Mouse (Mus musculus) hindbrain, embryonic 11.5 days (tissue): ENCODE data around the gene Slc22a17. TPM values are rescaled to one million over a fixed set of nuclear protein-coding genes. Genes with fewer than 3 reads are reported as not detected.
A peak's percentile ranks its signal among the peaks of the same experiment; 100 is the strongest.

ENCODE experiments used
- ATAC-seq: fragments of 200-750 bp; cut with Nextera tagmentation; 2 replicates; pipeline ENCODE4 v1.8.0; 2017; ENCODE audit warnings: mild to moderate bottlenecking, moderate TSS enrichment, moderate library complexity; ENCODE audit not compliant: low FRiP score
- DNase-seq: peaks from one replicate; pipeline ENCODE4 v3.0.0-alpha.2; 2015; ENCODE audit warnings: low spot score
- H3K27ac ChIP-seq: fragments of 300-500 bp; sonication (generic); 2 replicates; pipeline ENCODE4 v1.5.1; 2014; ENCODE audit warnings: mild to moderate bottlenecking, low read depth, low read length
- H3K27me3 ChIP-seq: fragments of 300-500 bp; sonication (generic); 2 replicates; pipeline ENCODE4 v1.6.1; 2014; ENCODE audit warnings: mild to moderate bottlenecking, low read length, moderate library complexity, mixed read lengths; ENCODE audit not compliant: control insufficient read depth, insufficient read depth
- H3K36me3 ChIP-seq: fragments of 300-500 bp; sonication (generic); 2 replicates; pipeline ENCODE4 v1.6.1; 2014; ENCODE audit warnings: mild to moderate bottlenecking, low read length, moderate library complexity, mixed read lengths; ENCODE audit not compliant: control insufficient read depth, insufficient read depth
- H3K4me1 ChIP-seq: fragments of 300-500 bp; sonication (generic); replicated peaks from 2 replicates; pipeline ENCODE4 v1.6.1; 2014; ENCODE audit warnings: low read length, mixed read lengths; ENCODE audit not compliant: control insufficient read depth, insufficient read depth
- H3K4me2 ChIP-seq: fragments of 300-500 bp; sonication (generic); replicated peaks from 2 replicates; pipeline ENCODE4 v1.6.1; 2014; ENCODE audit warnings: mild to moderate bottlenecking, low read depth, low read length
- H3K4me3 ChIP-seq: fragments of 300-500 bp; sonication (generic); 2 replicates; pipeline ENCODE4 v1.5.1; 2014; ENCODE audit warnings: low read depth, low read length
- H3K9ac ChIP-seq: fragments of 300-500 bp; sonication (generic); 2 replicates; pipeline ENCODE4 v1.6.1; 2014; ENCODE audit warnings: low read depth, low read length
- H3K9me3 ChIP-seq: fragments of 300-500 bp; sonication (generic); 2 replicates; pipeline ENCODE4 v1.6.1; 2016; ENCODE audit warnings: low read length; ENCODE audit not compliant: control insufficient read depth
- WGBS: fragments of 180-500 bp; shearing (Covaris S2); extraction: QIAGEN DNeasy Blood & Tissue Kit; methylation state at CpG from one replicate; pipeline ENCODE4 v1.1.7; 2014; 5-methylcytosine and 5-hydroxymethylcytosine counted together
- polyA plus RNA-seq: library from polyadenylated mRNA; unstranded; fragments of >200 nt; fragmentation: Nextera tagmentation; extraction: Ambion mirVana; gene quantifications from 2 replicates; pipeline ENCODE4 v1.2.1, GENCODE M21; 2014

Gene Slc22a17
- polyA plus RNA-seq, 1 experiment from 2014 or later, result 41.0 TPM

GRCm38 (mm10) chr14:54942479-54942878 lies 29.5 kb upstream of the Slc22a17 start:
- no peaks in the 10 kb centered on the region for H3K27me3 ChIP-seq
- no peak overlapping the region for H3K4me2 ChIP-seq
- H3K4me3 ChIP-seq, result no peak overlapping the region
- H3K4me1 ChIP-seq, result no peaks in the 10 kb centered on the region
- DNase-seq (no peak), ATAC-seq (no peak)
- no peaks in the 10 kb centered on the region for H3K9me3 ChIP-seq
- 92% methylated on average over 8 of the region's 8 CpGs for WGBS
- no peaks in the 10 kb centered on the region for H3K36me3 ChIP-seq
- no peak overlapping the region for H3K27ac ChIP-seq
- no peak overlapping the region for H3K9ac ChIP-seq

GRCm38 (mm10) chr14:54941024-54941978 lies 28.4 kb upstream of the Slc22a17 start:
- H3K27me3 ChIP-seq, result no peaks in the 10 kb centered on the region
- WGBS, result 67% methylated on average over 13 of the region's 13 CpGs
- H3K9ac ChIP-seq, result no peak overlapping the region
- ATAC-seq (no peak), DNase-seq (no peak)
- no peaks in the 10 kb centered on the region for H3K9me3 ChIP-seq
- H3K4me1 ChIP-seq, result peaks cover 1% of the 10 kb centered on the region; the same call in 1 of the 2 replicates
- H3K36me3 ChIP-seq, result no peaks in the 10 kb centered on the region
- no peak overlapping the region for H3K27ac ChIP-seq
- no peak overlapping the region for H3K4me3 ChIP-seq
- H3K4me2 ChIP-seq, result no peak overlapping the region

DNA sequence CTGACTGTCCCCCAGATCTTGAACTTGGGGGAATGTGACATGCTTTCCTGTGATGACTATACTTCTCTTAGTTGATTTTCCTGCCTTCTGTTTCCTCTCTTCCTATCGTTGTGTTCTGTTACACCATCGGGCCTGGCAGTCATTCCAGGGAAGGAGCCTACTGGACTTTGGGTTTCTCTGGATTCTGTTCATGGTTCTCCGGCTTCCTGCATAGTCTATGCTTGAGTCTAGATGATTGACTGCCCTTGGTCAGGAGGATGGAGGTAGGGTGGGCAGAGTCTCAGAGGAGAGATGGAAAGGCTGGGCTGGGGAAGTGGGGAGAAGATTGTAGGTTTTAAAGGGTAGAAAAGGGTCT lies 27.2 kb upstream of the Slc22a17 start:
- Histone ChIP-seq H3K27ac (no peak overlapping the region), H3K9ac (no peak overlapping the region), H3K4me2 (no peak overlapping the region), H3K9me3 (no peaks in the 10 kb centered on the region), H3K4me3 (no peak overlapping the region), H3K36me3 (no peaks in the 10 kb centered on the region), H3K4me1 (peaks cover 3% of the 10 kb centered on the region; the same call in 1 of the 2 replicates), H3K27me3 (no peaks in the 10 kb centered on the region)
- 83% methylated on average over 3 of the region's 3 CpGs for WGBS
- DNase-seq, result no peak
- no peak for ATAC-seq

DNA sequence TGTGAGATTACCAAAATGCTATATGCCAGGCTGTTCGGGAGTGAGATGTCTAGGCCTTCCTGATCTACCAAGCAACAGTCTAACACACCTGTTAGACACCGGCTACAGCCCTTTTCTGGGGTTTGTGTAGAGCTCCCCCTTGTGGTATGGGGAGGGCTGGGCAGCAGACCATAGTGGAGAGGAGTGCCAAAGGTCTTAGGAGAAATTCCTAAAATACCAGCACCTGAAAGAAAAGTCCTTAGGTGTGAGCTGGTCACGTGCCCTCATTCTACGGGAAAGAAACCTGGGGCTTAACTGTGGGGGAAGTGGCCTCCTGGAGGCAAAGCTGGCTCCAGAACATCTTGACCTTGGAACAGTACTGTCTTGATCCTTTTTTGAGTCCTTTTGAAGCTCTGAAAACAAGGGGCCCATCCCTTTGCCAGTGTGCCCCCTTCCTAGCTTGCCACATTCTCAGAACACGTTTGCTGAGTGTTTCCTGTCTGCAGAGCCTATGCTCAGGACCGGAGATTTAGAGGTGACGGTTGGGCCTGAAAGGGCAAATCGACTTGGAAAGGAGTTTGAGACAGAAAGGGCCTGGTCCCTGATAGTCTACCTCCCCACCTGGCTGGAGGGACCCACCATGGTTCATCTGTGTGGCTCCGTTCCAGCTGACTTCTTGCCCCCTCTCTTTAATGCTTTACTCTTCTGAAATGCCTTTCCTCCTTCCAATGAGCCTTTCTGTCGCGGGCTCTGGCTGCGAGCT lies 26.7 kb upstream of the Slc22a17 start:
- H3K9me3 ChIP-seq, result no peaks in the 10 kb centered on the region
- peak; percentile 75 for DNase-seq
- ATAC-seq, result no peak
- peaks cover 3% of the 10 kb centered on the region; the same call in 1 of the 2 replicates for H3K4me1 ChIP-seq
- no peak overlapping the region for H3K27ac ChIP-seq
- no peak overlapping the region for H3K9ac ChIP-seq
- 52% methylated on average over 12 of the region's 12 CpGs for WGBS
- H3K4me2 ChIP-seq, result no peak overlapping the region
- no peak overlapping the region for H3K4me3 ChIP-seq
- H3K27me3 ChIP-seq, result no peaks in the 10 kb centered on the region
- no peaks in the 10 kb centered on the region for H3K36me3 ChIP-seq

- peaks cover 3% of the 10 kb centered on the region; the same call in 1 of the 2 replicates for H3K4me1 ChIP-seq
- ATAC-seq, result no peak
- H3K27ac ChIP-seq, result no peak overlapping the region
- H3K9ac ChIP-seq, result no peak overlapping the region
- 77% methylated on average over 15 of the region's 15 CpGs for WGBS
- no peaks in the 10 kb centered on the region for H3K9me3 ChIP-seq
- no peak overlapping the region for H3K4me3 ChIP-seq
- no peaks in the 10 kb centered on the region for H3K27me3 ChIP-seq
- H3K36me3 ChIP-seq, result no peaks in the 10 kb centered on the region
- DNase-seq, result no peak
- no peak overlapping the region for H3K4me2 ChIP-seq
Observed at GRCm38 (mm10) chr14:54938431-54939219, 25.7 kb upstream of the Slc22a17 start.

- Histone ChIP-seq H3K4me1 (peaks cover 5% of the 10 kb centered on the region; the same call in 1 of the 2 replicates), H3K9me3 (no peaks in the 10 kb centered on the region), H3K4me3 (no peak overlapping the region), H3K27ac (no peak overlapping the region), H3K4me2 (no peak overlapping the region), H3K9ac (no peak overlapping the region), H3K36me3 (no peaks in the 10 kb centered on the region), H3K27me3 (no peaks in the 10 kb centered on the region)
- no peak for ATAC-seq
- no peak for DNase-seq
- WGBS, result 95% methylated on average over 16 of the region's 16 CpGs
Observed at GRCm38 (mm10) chr14:54937361-54938182, 24.6 kb upstream of the Slc22a17 start.

DNA sequence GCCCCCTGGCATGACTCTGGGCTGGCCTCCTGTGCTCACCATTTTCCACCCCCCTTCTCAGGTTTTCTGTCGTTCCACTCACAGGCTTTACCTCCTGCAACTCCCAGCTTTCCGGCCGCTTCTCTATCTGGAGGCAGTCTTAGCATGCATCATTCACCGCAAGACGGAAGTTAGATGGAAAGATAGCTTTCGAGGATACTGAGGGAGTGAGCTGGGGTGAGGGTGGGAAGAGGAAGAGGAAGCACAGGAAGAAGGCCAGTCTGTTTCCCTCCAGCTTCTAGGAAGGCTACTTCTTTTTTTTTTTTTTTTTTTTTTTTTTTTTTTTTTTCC lies 23.9 kb upstream of the Slc22a17 start:
- no peak overlapping the region for H3K27ac ChIP-seq
- ATAC-seq (no peak), DNase-seq (no peak)
- no peaks in the 10 kb centered on the region for H3K9me3 ChIP-seq
- H3K4me3 ChIP-seq, result no peak overlapping the region
- no peaks in the 10 kb centered on the region for H3K27me3 ChIP-seq
- H3K4me1 ChIP-seq, result peaks cover 5% of the 10 kb centered on the region; the same call in 1 of the 2 replicates
- no peak overlapping the region for H3K9ac ChIP-seq
- H3K36me3 ChIP-seq, result no peaks in the 10 kb centered on the region
- 72% methylated on average over 6 of the region's 6 CpGs for WGBS
- H3K4me2 ChIP-seq, result no peak overlapping the region
